Mouse (Mus musculus): Measurements from ENCODE around the gene Ctnna3. TPM values are rescaled to one million over a fixed set of nuclear protein-coding genes. Genes with fewer than 3 reads are reported as not detected.
"Not testable (repeated sequence)": the region's sequence is repeated elsewhere in the genome, so short reads cannot be mapped to it uniquely, and the experiment has no call there.

Gene Ctnna3
- total and polyA plus RNA-seq, 2 experiments from 2014 or later: 0.63 to 1.0 TPM

DNA sequence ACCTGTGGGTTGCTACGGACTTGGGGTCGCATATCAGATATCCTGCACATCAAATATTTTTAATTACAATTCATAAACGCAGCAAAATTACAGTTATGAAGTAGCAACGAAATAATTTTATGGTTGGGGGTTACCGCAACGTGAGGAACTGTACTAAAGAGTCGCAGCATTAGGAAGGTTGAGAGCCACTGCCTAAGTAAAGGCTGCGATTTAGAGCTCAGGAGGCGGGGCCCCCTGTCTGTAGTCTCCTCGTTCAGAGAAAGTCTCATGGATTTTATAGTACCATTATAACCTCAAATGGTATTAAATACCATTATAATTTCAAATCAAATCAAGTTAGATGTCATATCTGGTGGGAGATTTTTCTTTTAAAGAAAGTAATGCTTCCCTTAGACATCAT, 42.9 kb upstream of the Ctnna3 start:
- ATAC-seq (ENCODE audit: low FRiP score): no peak
- Histone ChIP-seq H3K36me3 (ENCODE audit: insufficient read depth, low read length) (no peaks in the 10 kb centered on the region), H3K4me1 (ENCODE audit: insufficient read depth, low read length) (no peaks in the 10 kb centered on the region; the same call in 1 of the 2 replicates), H3K4me3 (ENCODE audit: low read depth, low read length) (peak overlapping the region; percentile 52), H3K27ac (ENCODE audit: low read depth, low read length) (0 out of 2 replicates have a peak overlapping the region, but pooled peaks have one; percentile 18), H3K9ac (replicated peaks; ENCODE audit: low read length, poor library complexity, severe bottlenecking) (peak overlapping the region; percentile 50), H3K4me2 (ENCODE audit: low read depth, low read length, poor library complexity, severe bottlenecking) (peak overlapping the region; percentile 63), H3K9me3 (ENCODE audit: low read length) (no peaks in the 10 kb centered on the region), H3K27me3 (ENCODE audit: insufficient read depth, low read length) (no peaks in the 10 kb centered on the region)
- WGBS: 4% methylated on average over 10 of the region's 10 CpGs
- DNase-seq (ENCODE audit: low spot score): peak; percentile 2
- TF ChIP-seq CTCF (IDR thresholded peaks at IDR 0.05): no peak; the same call in 1 of the 2 replicates

DNA sequence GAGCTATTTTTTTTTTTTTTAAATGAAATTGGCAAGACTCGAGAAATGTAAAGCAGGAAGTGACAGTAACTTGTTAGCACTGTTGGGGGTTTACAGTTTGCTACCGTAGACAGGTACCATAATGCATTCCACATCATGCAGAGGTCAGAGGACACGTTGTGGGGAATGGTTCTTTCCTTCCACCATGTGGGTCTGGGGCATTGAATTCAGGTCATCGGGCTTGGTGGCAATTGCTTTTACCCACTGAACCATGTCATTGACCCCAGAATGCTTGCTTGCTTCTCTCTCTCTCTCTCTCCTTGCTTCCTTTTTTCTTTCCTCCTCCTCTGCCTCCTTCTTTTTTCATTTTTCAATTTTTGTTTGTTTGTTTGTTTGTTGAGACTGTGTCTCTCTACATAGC, 41.0 kb upstream of the Ctnna3 start:
- DNase-seq (ENCODE audit: low spot score) (no peak), ATAC-seq (ENCODE audit: low FRiP score) (no peak)
- H3K27ac ChIP-seq (ENCODE audit: low read depth, low read length): no peak overlapping the region
- H3K4me1 ChIP-seq (ENCODE audit: insufficient read depth, low read length): no peaks in the 10 kb centered on the region
- H3K4me3 ChIP-seq (ENCODE audit: low read depth, low read length): no peak overlapping the region
- no peaks in the 10 kb centered on the region for H3K36me3 ChIP-seq (ENCODE audit: insufficient read depth, low read length)
- TF ChIP-seq CTCF (IDR thresholded peaks at IDR 0.05): no peak
- 65% methylated on average over 4 of the region's 4 CpGs for WGBS
- H3K9me3 ChIP-seq (ENCODE audit: low read length): no peaks in the 10 kb centered on the region
- no peaks in the 10 kb centered on the region for H3K27me3 ChIP-seq (ENCODE audit: insufficient read depth, low read length)
- no peak overlapping the region for H3K9ac ChIP-seq (replicated peaks; ENCODE audit: low read length, poor library complexity, severe bottlenecking)
- H3K4me2 ChIP-seq (ENCODE audit: low read depth, low read length, poor library complexity, severe bottlenecking): no peak overlapping the region

DNA sequence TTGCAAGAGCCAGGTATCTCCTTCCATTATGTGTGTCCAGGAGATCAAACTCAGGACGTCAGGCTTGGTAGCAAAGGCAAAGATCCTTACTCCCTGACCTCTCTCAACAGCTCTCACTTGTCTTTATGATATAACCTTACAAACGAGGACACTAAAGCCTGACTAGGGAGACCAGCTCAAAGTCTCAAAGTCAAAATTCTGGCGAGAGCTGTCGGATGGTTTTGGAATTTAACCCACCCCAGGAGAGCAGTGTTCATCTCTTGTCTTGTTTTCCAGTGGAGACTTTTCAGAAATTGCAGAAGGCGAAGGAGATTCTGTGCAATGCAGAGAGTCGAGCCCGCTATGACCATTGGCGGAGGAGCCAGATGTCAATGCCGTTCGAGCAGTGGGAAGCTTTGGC, 32.9 kb upstream of the Ctnna3 start:
- H3K9ac ChIP-seq (replicated peaks; ENCODE audit: low read length, poor library complexity, severe bottlenecking): no peak overlapping the region
- 90% methylated on average over 10 of the region's 10 CpGs for WGBS
- no peak overlapping the region for H3K27ac ChIP-seq (ENCODE audit: low read depth, low read length)
- no peak for TF ChIP-seq CTCF (IDR thresholded peaks at IDR 0.05)
- no peak for DNase-seq (ENCODE audit: low spot score)
- ATAC-seq (ENCODE audit: low FRiP score): no peak
- H3K4me3 ChIP-seq (ENCODE audit: low read depth, low read length): no peak overlapping the region
- no peaks in the 10 kb centered on the region for H3K27me3 ChIP-seq (ENCODE audit: insufficient read depth, low read length)
- H3K9me3 ChIP-seq (ENCODE audit: low read length): no peaks in the 10 kb centered on the region
- no peaks in the 10 kb centered on the region for H3K4me1 ChIP-seq (ENCODE audit: insufficient read depth, low read length)
- no peak overlapping the region for H3K4me2 ChIP-seq (ENCODE audit: low read depth, low read length, poor library complexity, severe bottlenecking)
- no peaks in the 10 kb centered on the region for H3K36me3 ChIP-seq (ENCODE audit: insufficient read depth, low read length)

DNA sequence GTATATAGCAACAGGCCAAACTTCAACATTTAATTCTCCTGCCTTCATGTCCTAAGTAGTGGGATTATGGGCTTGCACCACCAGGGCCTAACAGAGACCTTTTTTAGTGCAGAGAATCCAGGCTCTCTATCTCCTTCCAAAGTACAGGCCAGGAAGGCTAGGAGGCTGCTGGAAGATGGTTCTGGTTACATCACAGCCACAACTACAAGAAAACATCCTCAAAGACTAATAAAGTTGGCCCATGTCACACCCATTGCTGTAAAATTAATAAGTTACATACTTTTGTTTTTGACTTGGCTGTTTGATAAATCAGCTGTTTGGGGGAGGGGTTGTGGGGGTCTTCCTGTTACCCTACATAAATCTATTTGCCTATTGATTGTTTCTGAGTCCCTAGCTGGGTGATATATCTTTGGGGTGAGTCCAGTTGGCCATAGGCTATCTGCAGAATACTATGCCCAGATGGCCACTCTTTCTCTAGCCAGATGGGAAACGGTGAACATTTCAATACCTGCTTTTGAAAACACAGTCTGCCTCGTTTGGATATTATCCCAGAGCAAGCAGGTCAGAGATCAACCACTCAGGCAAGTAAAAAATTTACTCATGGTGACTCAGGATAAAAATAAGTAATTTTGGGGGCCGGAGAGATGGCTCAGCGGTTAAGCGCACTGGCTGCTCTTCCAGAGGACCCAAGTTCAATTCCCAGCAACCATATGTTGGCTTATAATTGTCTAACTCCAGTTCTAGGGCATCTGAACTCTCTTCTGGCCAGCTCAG, 27.0 kb upstream of the Ctnna3 start:
- DNase-seq (ENCODE audit: low spot score) (no peak), ATAC-seq (ENCODE audit: low FRiP score) (no peak)
- H3K36me3 ChIP-seq (ENCODE audit: insufficient read depth, low read length): no peaks in the 10 kb centered on the region
- H3K27ac ChIP-seq (ENCODE audit: low read depth, low read length): no peak overlapping the region
- H3K4me1 ChIP-seq (ENCODE audit: insufficient read depth, low read length): no peaks in the 10 kb centered on the region
- H3K9me3 ChIP-seq (ENCODE audit: low read length): no peaks in the 10 kb centered on the region
- H3K9ac ChIP-seq (replicated peaks; ENCODE audit: low read length, poor library complexity, severe bottlenecking): no peak overlapping the region
- no peak for TF ChIP-seq CTCF (IDR thresholded peaks at IDR 0.05)
- H3K27me3 ChIP-seq (ENCODE audit: insufficient read depth, low read length): no peaks in the 10 kb centered on the region
- WGBS: 92% methylated on average over 5 of the region's 5 CpGs
- H3K4me2 ChIP-seq (ENCODE audit: low read depth, low read length, poor library complexity, severe bottlenecking): no peak overlapping the region
- no peak overlapping the region for H3K4me3 ChIP-seq (ENCODE audit: low read depth, low read length)

DNA sequence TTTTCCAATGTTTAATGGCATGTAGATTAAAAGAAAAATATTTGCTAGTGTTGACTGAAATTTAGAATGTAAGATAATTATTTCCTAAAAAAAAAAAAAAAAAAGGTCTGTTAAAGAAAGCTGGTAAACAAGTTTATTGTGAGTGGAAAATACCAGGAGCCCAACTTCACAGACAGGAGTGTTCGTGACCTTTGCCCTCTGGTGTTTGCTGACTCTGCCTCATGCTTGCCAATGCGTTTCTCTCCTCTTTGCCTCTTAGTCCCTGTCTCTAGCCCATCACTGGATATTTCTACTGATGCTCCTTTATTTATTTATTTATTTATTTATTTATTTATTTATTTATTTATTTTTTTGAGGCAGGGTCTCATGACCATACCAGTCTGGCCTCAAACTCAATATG, 26.3 kb upstream of the Ctnna3 start:
- no peak for ATAC-seq (ENCODE audit: low FRiP score)
- H3K4me1 ChIP-seq (ENCODE audit: insufficient read depth, low read length): no peaks in the 10 kb centered on the region
- H3K27ac ChIP-seq (ENCODE audit: low read depth, low read length): no peak overlapping the region
- 88% methylated on average over 2 of the region's 2 CpGs for WGBS
- H3K4me2 ChIP-seq (ENCODE audit: low read depth, low read length, poor library complexity, severe bottlenecking): no peak overlapping the region
- no peak for DNase-seq (ENCODE audit: low spot score)
- no peaks in the 10 kb centered on the region for H3K27me3 ChIP-seq (ENCODE audit: insufficient read depth, low read length)
- H3K36me3 ChIP-seq (ENCODE audit: insufficient read depth, low read length): no peaks in the 10 kb centered on the region
- no peak overlapping the region for H3K4me3 ChIP-seq (ENCODE audit: low read depth, low read length)
- no peak overlapping the region for H3K9ac ChIP-seq (replicated peaks; ENCODE audit: low read length, poor library complexity, severe bottlenecking)
- TF ChIP-seq CTCF (IDR thresholded peaks at IDR 0.05): no peak
- H3K9me3 ChIP-seq (ENCODE audit: low read length): no peaks in the 10 kb centered on the region

DNA sequence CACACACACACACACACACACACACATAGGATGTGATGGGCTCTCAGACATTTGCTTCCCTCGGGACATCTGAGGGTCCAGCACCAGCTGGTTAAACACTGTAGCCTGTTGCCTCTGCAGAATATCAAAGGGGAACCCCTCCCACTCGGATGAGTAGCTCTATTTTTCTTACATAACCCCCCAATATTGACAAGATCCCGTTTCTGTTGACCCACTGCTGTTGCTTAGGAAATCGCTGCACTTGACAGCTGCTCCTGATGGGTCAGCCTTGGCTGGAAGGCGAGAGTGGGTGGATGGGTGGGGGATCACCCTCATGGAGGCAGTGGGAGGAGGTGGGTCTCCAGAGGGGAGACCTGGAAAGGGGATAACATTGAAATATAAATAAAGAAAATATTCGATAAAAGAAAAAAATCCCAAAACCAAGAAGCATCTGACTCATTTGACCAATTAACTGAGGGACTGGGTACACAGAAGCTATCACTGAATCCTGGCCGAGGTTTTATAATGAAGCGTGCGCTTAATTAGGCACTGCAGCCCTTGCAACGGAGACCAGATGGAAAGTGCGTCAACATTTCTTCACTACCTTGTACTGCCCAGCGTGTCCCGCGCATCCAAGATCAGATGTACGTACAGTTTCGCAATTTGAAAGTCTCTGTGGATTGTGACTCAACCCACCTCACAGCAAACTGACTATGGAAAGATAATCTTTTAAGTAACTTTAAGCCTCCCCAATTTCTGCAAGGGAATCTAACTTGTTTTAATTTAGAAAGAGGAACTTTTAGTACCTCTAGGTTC, 19.5 kb upstream of the Ctnna3 start:
- no peak overlapping the region for H3K9ac ChIP-seq (replicated peaks; ENCODE audit: low read length, poor library complexity, severe bottlenecking)
- DNase-seq (ENCODE audit: low spot score) (no peak), ATAC-seq (ENCODE audit: low FRiP score) (no peak)
- H3K27me3 ChIP-seq (ENCODE audit: insufficient read depth, low read length): no peaks in the 10 kb centered on the region
- no peaks in the 10 kb centered on the region for H3K9me3 ChIP-seq (ENCODE audit: low read length)
- no peak for TF ChIP-seq CTCF (IDR thresholded peaks at IDR 0.05)
- 73% methylated on average over 16 of the region's 16 CpGs for WGBS
- no peaks in the 10 kb centered on the region for H3K4me1 ChIP-seq (ENCODE audit: insufficient read depth, low read length)
- no peaks in the 10 kb centered on the region for H3K36me3 ChIP-seq (ENCODE audit: insufficient read depth, low read length)
- no peak overlapping the region for H3K27ac ChIP-seq (ENCODE audit: low read depth, low read length)
- no peak overlapping the region for H3K4me3 ChIP-seq (ENCODE audit: low read depth, low read length)
- H3K4me2 ChIP-seq (ENCODE audit: low read depth, low read length, poor library complexity, severe bottlenecking): no peak overlapping the region

DNA sequence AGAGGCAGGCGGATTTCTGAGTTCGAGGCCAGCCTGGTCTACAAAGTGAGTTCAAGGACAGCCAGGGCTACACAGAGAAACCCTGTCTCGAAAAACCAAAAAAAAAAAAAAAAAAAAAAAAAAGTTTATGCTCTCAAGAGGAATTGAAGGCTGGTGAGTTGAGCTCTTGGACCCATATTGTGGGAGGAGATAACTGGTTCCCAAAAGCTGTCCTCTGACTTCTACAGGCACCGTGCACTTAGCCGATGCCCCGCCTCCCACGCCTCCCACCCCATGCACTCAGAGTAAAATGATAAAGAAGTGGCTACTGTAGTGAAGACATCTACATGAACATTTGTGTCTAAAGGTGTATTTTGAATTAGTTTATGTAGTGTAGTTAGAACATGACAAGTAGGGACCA, 18.2 kb upstream of the Ctnna3 start:
- not testable (repeated sequence) for H3K4me3 ChIP-seq (ENCODE audit: low read depth, low read length); H3K9ac ChIP-seq (replicated peaks; ENCODE audit: low read length, poor library complexity, severe bottlenecking); H3K4me2 ChIP-seq (ENCODE audit: low read depth, low read length, poor library complexity, severe bottlenecking); DNase-seq (ENCODE audit: low spot score); H3K27ac ChIP-seq (ENCODE audit: low read depth, low read length); ATAC-seq (ENCODE audit: low FRiP score); H3K27me3 ChIP-seq (ENCODE audit: insufficient read depth, low read length); H3K4me1 ChIP-seq (ENCODE audit: insufficient read depth, low read length); H3K36me3 ChIP-seq (ENCODE audit: insufficient read depth, low read length); H3K9me3 ChIP-seq (ENCODE audit: low read length)
- 95% methylated on average over 4 of the region's 7 CpGs for WGBS

Measured in midbrain, postnatal 0 days (tissue).